Mouse (Mus musculus) megakaryocyte-erythroid progenitor cell, adult 5-6 weeks (primary cell): ENCODE measurements around the gene Igf2r. TPM values are rescaled to one million over a fixed set of nuclear protein-coding genes. Genes with fewer than 3 reads are reported as not detected.

Experiments used
- ATAC-seq: replicated peaks from 2 replicates; pipeline ENCODE4 v1.8.0; 2016; ENCODE audit warnings: mild to moderate bottlenecking, inconsistent platforms; ENCODE audit not compliant: severe bottlenecking, poor library complexity, low FRiP score, low TSS enrichment
- total RNA-seq, 2 experiments: library from RNA; stranded (forward) in 1 of 2; stranded (reverse) in 1 of 2; fragments of 200-1000, 215-1000 nt in 1 of 2; fragments of >200 nt in 1 of 2; fragmentation: Nextera tagmentation in 1 of 2; gene quantifications; 2 replicates each; pipeline ENCODE4 v1.2.3; 2014 to 2017

Igf2r gene
- total RNA-seq, 2 experiments from 2014 or later = 10.2 to 19.7 TPM

- ATAC-seq = no peak
These were observed 44.4 kb downstream of the Igf2r start for GRCm38 (mm10) chr17:12724767-12725744.

- peak; percentile 94 for ATAC-seq
These were observed 45.3 kb downstream of the Igf2r start for GRCm38 (mm10) chr17:12723986-12724766.

GRCm38 (mm10) chr17:12722622-12723021, 46.8 kb downstream of the Igf2r start:
- no peak for ATAC-seq

GRCm38 (mm10) chr17:12721118-12721886, 48.2 kb downstream of the Igf2r start:
- ATAC-seq = no peak

- ATAC-seq = no peak
These were observed 51.2 kb downstream of the Igf2r start for GRCm38 (mm10) chr17:12718251-12718650.

GRCm38 (mm10) chr17:12717445-12717844, 52.0 kb downstream of the Igf2r start:
- peak; percentile 74 for ATAC-seq

GRCm38 (mm10) chr17:12715032-12715431, 54.4 kb downstream of the Igf2r start:
- ATAC-seq = 0 out of 2 replicates have a peak, but pooled peaks have one; percentile 29

- ATAC-seq = no peak
These were observed 55.3 kb downstream of the Igf2r start for GRCm38 (mm10) chr17:12714080-12714561.

- ATAC-seq = no peak
These were observed 56.5 kb downstream of the Igf2r start for GRCm38 (mm10) chr17:12712993-12713392.

GRCm38 (mm10) chr17:12712191-12712590, 57.3 kb downstream of the Igf2r start:
- no peak for ATAC-seq

GRCm38 (mm10) chr17:12710976-12711375, 58.5 kb downstream of the Igf2r start:
- no peak for ATAC-seq

GRCm38 (mm10) chr17:12710050-12710780, 59.2 kb downstream of the Igf2r start:
- no peak for ATAC-seq

- no peak for ATAC-seq
These were observed 61.1 kb downstream of the Igf2r start for GRCm38 (mm10) chr17:12708398-12708797.

- ATAC-seq = no peak
These were observed 62.8 kb downstream of the Igf2r start for GRCm38 (mm10) chr17:12706590-12707049.

GRCm38 (mm10) chr17:12702901-12703300, 66.6 kb downstream of the Igf2r start:
- ATAC-seq = no peak

- ATAC-seq = no peak
These were observed 69.1 kb downstream of the Igf2r start for GRCm38 (mm10) chr17:12700373-12700772.

- ATAC-seq = no peak
These were observed 77.6 kb downstream of the Igf2r start for GRCm38 (mm10) chr17:12691899-12692298.

GRCm38 (mm10) chr17:12689537-12689936, 79.9 kb downstream of the Igf2r start:
- ATAC-seq = no peak
